Mouse (Mus musculus) heart, postnatal 14 days (tissue): ENCODE measurements around the gene Slc13a3. TPM values are rescaled to one million over a fixed set of nuclear protein-coding genes. Genes with fewer than 3 reads are reported as not detected.
"Not testable (repeated sequence)": the region's sequence is repeated elsewhere in the genome, so short reads cannot be mapped to it uniquely, and the experiment has no call there.

Experiments used
- DNase-seq, 2 experiments: peaks; one replicate each; pipeline ENCODE4 v3.0.0; 2021 to 2022
- intact Hi-C: fragments of 180-260 bp; cut with DNase I; formaldehyde crosslinking; loops from one replicate; pipeline ENCODE4 v1.15.1; 2025
- long read RNA-seq, 2 experiments: library from polyadenylated mRNA; stranded (forward); transcript quantifications; one replicate each; pipeline ENCODE4 v2.0.0; 2021
- total RNA-seq, 2 experiments: library from RNA; stranded (reverse); gene quantifications; 2 replicates each; pipeline ENCODE4 v1.2.3; 2021

Gene Slc13a3
- total RNA-seq, result under 1 TPM; 0.34 to 0.38 TPM
- long read RNA-seq, experiment 1, partial matches to known transcripts, result 2 of 2 reads
- long read RNA-seq, experiment 1, other reads (novel, unspliced or antisense), result 0 of 2 reads
- long read RNA-seq, experiment 2, result 0 reads

DNA sequence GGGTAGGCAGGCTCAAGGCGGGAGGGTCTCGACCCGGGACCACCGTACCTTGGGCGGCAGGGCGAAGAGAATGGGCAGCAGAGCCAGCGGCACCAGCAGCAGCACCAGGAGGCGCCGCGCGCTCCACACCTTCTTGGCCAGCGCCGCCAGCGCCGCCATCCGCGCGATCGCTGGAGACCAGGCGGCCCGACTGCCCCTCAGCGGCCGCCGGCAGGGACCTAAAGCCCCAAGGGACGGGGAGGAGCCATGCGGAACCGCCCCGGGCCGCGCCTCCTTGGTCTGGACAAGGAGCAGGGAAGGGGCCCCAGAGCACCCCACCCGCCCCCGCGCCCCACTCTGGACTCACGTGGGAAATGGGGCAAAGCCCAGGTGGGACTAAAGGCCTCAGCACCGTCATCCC, at the start of gene Slc13a3:
Gene Slc13a3 (minus strand): TSS at position 228 of the 400 bp plus-strand sequence.
- intact Hi-C loops, result no loop called here
- peak; percentile 17 to 25 for DNase-seq

DNA sequence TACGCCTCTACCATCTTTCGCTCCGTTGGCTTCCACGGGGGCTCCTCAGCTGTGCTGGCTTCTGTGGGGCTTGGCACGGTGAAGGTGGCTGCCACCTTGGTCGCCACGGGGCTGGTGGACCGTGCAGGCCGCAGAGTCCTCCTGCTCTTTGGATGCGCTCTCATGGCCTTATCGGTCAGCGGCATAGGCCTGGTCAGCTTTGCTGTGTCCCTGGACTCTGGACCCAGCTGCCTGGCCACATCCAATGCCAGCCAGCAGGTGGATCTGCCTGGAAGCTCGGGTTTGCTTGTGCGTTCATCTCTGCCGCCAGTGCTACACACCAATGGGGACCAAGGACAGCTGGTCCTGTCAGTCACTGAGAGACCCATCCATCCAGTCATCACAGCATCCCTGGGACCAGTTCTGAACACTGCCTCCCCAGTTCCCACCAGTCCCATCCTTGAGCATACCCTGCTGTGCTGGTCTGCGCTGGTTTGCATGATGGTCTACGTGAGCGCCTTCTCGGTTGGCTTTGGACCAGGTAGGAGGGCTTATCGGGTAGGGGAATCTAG, 42.2 kb upstream of the Slc13a3 start:
- DNase-seq, result no peak
- intact Hi-C loops, result no loop called here

DNA sequence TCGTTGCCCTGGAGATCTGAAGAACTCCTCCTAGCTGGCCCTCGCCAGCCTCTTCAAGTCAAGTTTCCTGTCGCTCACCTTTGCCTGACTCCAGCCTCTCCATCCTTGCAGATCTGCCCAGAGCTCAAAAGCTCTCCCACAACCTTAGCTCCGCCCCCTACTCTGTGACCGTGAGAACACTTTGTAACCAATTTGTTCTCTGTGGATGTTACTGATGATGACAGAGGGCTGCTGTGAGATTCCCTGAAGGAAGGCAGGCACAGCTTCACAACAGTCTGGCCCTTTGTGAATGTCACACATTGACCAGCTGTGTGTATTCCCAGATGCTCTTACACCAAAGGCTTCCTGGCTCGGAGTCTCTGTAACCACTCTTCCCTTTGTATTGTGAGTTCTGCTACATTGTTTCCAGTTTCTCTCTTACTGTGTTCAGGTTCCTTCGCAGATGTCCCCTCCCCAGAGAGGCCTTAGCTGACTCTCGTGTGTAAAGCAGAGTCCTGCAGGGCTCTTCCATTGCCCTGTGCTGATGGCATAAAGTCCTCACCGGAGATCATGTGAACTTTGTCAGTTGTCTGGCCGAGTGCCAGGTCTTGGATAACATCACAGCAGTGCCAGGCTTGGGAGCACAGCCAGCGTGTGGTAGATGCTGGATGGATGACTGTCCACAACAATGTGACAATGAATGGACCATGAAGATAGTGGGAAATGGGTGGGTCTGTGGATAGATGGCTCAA, 40.0 kb upstream of the Slc13a3 start:
- intact Hi-C loops, result no loop called here
- peak; percentile 41 to 57 for DNase-seq

DNA sequence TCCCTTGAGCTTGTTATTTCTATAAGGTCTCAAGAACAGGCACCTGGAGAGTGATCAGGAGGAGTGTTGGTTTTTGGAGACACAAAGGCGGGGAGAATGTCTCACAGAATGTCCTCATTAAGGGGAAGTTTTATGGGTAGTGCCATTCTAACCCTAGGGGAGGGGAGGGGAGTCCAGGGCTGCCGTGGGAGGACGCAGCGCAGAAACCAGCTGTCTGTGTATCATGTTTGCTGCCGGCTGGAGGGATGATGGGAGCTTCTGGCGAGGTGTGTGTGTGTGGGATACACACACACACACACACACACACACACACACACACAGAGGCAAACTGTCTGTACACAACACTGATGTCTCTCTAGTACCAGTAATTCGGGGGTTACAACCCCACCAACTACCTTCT, 39.4 kb upstream of the Slc13a3 start:
- no peak for DNase-seq
- intact Hi-C loops, result no loop called here

DNA sequence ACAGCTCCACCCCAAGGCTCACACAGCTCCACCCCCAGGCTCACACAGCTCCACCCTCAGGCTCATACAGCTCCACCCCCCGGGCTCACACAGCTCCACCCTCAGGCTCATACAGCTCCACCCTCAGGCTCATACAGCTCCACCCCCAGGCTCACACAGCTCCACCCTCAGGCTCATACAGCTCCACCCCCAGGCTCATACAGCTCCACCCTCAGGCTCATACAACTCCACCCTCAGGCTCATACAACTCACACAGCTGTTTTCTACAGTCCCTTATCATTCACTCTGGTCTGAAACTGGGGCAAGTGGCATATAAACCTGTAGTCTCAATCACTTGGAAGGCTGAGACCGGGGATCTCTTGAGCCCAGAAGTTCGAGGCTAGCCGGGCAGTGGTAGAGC, 38.5 kb upstream of the Slc13a3 start:
- intact Hi-C loops, DNase-seq: not testable (repeated sequence)

DNA sequence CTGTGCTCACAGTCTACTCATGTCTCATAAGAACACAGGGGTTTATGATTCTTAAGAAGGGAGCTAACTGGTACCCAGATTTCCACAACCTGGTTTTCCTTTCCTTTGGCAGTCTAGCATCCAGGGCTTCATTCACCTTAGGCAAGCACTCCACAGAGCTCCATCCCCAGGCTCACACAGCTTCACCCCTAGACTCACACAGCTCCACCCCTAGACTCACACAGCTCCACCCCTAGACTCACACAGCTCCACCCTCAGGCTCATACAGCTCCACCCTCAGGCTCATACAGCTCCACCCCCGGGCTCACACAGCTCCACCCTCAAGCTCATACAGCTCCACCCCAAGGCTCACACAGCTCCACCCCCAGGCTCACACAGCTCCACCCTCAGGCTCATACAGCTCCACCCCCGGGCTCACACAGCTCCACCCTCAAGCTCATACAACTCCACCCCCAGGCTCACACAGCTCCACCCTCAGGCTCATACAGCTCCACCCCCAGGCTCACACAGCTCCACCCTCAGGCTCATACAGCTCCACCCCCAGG, 38.0 kb upstream of the Slc13a3 start:
- intact Hi-C loops, DNase-seq: not testable (repeated sequence)

DNA sequence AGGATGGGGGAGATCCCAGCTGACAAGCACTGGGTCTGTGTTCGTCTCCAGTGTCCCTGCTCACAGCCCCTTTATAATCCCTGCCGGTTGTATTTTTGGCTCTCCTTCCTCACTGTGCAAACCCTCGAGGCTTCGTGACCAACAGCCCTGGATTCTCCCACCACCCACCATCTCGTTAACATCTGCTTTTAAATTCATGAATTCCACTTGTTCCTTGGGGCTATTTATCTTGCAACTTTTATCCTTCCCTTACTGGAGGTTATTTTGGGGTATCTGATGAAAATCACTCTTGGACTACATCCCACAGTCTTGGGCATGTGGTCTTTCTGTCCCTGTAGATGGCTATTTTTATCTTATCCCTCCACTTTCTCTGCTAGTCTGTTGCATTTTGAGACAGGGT, 37.4 kb upstream of the Slc13a3 start:
- DNase-seq, result no peak
- intact Hi-C loops, result no loop called here

DNA sequence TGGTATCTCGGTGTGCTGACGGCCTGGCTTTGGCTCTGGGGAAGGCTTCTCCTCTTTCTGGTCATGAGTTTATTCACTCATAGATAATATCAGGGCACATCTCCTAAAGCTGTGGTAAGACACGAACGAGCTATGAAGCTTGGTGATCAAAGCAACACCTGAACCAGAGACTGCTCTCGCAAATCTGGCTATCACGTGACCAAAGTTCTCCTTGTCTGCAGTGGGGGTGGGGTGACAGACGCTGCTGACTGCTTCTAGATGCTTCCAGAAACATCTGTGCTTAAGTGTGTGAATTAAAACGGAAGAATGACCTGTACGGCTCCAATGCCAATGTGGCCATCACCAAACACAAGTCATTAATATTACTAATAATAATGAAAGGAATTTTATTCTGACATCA, 36.7 kb upstream of the Slc13a3 start:
- intact Hi-C loops, result no loop called here

DNA sequence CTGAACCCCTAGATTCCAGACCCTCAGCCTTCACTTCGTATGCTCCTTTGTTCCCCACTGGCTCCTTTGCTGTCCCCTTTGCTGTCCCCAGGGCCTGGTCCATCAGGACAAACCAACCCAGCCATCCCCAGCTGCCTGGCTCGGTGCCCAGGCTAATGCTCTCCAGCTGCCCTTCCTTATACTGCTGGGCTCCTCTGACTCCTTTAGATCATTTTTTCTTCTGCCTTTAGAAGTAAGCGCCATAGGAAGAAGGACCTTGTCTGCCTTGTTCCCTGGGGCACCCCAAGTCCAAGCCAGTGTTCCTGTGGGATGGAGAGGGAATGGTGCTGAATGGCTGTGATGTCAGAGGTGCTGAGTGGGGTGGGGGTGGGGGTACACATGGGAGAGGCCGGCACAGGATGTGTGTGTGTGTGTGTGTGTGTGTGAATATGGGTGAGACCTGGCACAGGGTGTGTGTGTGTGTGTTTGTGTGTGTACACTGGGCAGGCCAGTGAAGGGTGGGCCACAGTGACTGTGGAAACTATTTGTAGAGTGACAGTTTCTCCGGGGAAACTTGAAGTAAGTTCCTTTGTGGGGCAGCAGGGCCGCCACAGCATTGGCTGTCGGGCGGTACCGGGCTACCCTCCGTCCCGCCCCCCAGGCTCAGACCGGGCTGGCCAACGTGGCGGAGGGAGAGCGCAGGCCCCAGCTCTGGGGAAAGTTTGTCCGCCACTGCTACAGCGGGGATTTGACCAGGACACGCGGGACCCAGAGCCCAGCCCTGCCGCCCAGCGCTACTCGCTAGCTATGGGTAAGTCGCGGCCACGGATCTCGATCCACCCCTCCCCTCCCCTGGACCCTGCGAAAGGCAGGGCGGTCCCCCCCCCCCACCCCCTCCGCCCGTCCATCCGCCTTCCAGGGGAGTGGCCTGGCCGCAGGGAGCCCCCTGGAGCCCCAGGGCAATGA, 30.5 kb upstream of the Slc13a3 start, which contains the start of gene Slc2a10:
Gene Slc2a10 (plus strand): TSS at position 529 of the 945 bp plus-strand sequence.
- DNase-seq, result peak; percentile 70 to 77
- intact Hi-C loops, result no loop called here

More for the DNA sequence above, 36.7 kb upstream of the Slc13a3 start:
- DNase-seq, result no peak

DNA sequence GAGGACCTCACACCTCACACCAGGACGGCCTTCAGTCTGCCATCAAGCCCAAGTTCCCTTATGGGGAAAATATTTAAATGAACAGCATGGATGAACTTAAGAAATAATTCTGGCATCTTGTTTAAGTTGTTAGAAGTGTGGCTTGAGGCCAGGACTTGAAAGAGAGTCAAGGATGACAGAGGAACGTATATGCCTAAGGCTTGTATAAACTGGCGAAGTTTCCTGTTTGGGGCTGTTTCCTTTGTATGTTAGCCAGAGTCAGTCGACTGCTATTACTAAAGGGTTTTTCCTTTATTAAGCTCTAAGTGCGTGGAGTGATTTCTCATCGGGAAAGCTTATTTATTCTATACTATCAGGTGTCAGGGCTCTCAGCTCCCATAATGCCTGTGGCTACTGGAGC, 25.8 kb upstream of the Slc13a3 start:
- no peak for DNase-seq
- intact Hi-C loops, result no loop called here

DNA sequence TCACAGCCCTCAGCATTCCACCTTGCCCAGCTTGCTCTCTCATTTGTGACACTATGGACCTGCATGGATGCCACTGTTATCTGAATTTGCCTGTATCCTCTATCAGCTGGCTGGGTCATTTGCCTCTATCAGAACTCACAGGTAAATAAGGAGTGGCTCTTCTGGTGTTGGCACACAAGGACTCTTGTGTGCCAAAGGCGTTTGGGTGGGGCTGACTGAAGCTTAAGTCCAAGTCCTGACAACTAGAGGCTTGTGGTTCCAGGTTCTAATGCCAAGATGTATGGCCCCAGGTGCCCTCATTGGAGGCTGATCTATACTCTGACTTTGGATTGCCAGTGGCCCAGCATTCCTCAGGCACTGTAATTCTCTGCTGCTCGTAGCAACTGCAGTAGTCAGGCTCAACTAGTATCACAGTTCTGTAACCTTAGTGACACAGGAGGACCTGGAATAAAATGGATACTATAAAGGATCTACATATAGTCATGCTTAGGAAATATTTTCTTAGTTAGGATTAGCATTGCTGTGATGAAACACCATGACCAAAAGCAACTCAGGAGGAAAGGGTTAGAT, 24.8 kb upstream of the Slc13a3 start:
- intact Hi-C loops, result no loop called here
- DNase-seq, result no peak

DNA sequence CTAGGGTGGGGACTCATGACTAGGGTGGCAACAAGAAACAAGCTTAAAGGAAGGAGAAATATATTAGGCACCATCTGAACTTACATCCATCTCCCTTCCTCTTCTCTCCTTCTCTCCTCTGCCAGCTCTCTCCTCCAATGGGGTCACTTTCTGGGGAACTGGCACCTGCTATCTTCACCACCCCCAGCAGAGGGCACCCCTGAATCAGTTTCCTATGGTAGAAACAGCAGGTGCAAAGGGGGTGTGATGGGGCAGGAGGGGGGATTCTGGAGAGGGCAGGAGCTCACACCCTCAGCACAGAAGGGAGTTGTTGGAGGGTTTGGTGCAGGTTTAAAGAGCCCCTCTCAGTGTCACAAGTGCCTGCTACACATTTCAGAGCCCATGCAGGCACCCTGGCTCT, 23.2 kb upstream of the Slc13a3 start:
- intact Hi-C loops, result no loop called here
- peak; percentile 26 to 59 for DNase-seq

DNA sequence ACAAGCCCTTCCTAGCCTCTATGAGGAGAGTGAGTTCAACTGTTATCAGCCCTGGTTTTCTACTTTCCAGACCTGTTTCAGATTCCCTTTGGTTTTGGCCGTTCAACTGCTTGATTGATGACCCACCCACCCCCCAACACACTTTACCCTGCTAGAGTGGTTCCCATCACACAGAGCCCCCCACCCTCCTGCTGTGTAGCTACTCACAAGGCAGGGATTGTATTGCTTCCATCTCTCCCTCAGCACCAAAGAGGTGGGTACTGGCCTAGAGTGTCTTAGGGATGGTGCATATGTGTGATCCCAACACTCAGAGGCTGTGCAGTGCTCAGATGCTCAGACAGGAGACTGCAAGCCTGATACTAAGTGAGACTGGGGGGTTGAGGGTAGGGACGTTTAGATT, 21.5 kb upstream of the Slc13a3 start:
- DNase-seq, result no peak
- intact Hi-C loops, result no loop called here

DNA sequence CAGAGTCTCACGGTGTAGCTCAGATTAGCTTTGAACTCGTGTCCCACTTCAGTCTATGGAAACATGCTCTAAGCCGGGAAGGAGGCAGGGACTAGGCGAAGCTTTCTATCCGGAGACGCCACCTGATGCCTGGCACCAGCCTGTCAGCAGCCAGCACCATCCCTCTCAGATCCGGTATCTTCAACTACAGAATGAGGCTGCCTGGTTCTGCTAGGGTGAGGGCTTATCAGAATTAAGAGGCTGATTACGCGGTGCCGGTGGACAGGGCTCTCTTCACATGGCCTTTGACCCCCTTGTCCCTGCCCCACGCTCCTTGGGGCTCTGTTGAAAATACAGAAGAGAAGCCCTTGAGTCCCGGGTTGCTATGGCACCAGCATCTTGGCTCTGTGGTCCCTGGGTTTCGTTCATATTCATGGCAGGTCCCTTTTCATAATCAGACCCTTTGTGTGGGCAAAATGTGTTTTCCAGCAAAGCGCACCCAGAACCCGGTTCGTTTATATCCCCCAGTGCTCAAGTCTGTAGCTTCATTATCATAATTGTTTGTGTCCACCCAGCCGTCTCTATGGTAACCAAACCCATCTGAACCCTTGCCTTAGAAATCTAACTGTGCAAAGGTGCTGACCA, 20.7 kb upstream of the Slc13a3 start:
- intact Hi-C loops, result no loop called here
- peak in 1 of 2 experiments; percentile 23 for DNase-seq

DNA sequence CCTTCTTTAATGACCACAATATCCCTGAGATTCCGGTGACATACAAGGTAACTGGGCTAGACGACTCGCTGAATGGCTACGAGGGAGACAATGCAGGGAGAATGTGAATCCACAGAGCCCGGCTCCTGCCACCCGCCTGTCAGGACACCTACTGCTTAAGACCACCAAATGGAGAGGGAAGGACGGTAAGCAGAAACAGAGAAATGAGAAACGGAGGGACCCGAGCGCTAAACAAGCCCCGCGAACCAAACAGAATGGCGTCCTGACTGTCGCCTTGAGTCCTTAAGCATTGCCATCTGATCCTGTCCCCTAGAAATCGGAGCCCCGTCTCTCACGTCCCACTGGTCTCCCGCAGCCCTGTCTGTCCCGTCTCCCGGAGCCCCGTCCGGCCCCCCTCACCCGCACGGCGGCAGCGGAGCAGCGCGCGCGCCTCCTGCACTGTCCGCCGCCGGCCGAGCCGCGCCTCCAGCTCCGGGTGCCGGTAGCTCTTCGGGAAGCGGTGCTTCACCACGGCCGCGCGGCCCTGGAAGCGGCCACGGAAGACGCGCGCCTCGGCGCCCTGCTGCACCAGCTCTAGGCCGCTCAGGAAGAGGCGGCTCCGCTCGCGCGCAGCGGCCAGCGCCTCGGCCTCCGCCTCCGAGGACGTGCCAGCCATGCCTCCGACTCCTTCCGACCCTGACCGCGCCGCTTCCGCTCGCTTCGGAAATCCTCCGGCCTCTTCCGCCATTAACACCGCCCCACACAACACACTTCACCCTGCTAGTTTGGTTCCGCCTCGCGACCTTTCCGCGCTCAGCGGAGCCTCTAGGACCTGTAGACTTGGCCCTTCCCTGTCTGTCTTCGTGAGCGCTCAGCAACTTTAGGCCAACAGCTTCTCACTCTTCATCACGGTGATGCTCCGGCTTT, 19.9 kb upstream of the Slc13a3 start, which contains the start of gene Trp53rka:
Gene Trp53rka (minus strand): TSS at position 677 of the 906 bp plus-strand sequence.
- intact Hi-C loops, result no loop called here

DNA sequence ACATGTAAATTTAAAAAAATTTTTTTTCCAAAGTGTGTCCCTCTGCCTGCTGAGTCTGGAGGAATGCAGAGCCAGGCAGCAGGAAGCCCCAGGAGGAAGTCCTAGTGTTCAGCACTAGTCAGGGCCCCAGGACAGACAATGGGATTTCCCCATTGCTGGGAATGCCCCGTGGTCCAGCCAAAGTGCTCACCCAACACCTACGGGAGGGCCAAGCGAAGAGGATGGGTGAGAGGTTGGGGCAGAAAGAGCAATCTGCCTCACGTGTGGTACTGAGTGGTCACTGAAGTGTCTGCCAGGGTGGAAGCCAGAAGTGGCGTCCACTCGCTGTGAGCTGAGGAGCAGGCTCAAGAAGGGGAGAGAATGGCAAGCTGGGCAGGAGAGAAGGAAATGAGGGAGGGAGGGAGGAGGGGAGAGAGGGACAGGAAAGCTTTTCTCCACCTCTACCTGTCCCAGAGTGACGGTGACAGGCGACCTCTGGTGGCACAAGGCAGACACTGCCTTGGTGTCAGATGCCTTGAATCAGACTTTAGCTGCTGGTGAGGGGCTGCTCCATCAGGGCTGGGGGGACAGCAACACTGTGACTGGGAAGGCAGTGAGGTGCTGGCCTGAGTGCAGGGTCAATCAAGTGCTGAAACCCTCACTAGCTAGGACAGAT, 14.0 kb upstream of the Slc13a3 start:
- peak; percentile 45 to 68 for DNase-seq
- intact Hi-C loops, result loop anchor here (2.0 to 5.0 kb wide), 4 partner anchors 94 to 415 kb away; no protein-coding TSS in a partner anchor

More for the DNA sequence above, 19.9 kb upstream of the Slc13a3 start, which contains the start of gene Trp53rka:
- DNase-seq, result peak; percentile 86

DNA sequence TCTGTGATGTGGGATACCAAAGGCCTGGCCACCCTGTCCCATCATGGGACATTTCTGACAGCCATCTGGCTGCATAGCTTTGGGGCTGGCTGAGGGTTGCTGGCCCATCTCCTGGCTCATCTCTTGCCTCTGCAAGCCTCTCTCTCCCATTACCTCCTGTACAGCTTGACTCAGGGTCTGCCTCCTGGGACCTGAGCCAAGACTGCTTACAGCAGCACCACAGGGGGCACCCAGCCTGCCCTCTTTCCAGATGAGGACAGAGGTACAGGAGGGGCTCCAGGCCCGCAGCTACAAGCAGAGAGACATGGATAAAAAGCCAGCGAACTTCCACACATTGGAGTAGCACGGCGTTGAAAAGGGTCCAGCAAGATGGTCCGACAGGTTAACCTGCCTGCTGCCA, 13.4 kb upstream of the Slc13a3 start:
- DNase-seq, result no peak
- intact Hi-C loops, result loop anchor here (2.0 to 5.0 kb wide), 4 partner anchors 94 to 414 kb away; no protein-coding TSS in a partner anchor

DNA sequence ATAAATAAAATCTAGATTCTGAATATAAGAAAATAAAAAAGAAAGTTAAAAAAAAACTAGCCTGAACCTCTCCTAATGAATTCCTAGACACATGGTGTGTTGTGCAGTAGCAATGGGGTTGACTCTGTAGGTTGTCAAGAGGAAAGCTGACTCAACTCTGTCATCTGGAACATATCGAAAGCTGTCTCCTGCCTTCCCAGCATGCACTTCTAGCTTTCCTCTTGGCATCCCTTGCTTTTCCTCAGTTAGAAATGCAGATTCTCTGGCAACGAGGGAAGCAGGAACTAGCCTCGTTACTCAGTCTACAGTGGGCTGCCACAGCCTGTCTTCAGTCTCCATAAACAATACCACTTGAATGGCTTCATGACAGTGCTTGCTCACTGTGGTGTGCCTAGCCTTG, 12.8 kb upstream of the Slc13a3 start:
- intact Hi-C loops, result loop anchor here (2.0 to 5.0 kb wide), 4 partner anchors 93 to 414 kb away; no protein-coding TSS in a partner anchor
- DNase-seq, result no peak
